Mouse (Mus musculus) midbrain, embryonic 14.5 days (tissue): ENCODE measurements at regions not wholly inside any gene's neighbourhood (a gene's known extent, or its start where the extent isn't known, plus 50 kb on each side); places are given as distances from the start of the nearest gene placed in this dataset.

Experiments used
- ATAC-seq: fragments of 200-750 bp; cut with Nextera tagmentation; 2 replicates; pipeline ENCODE4 v1.8.0; 2017; ENCODE audit warnings: moderate number of reproducible peaks, moderate library complexity; ENCODE audit not compliant: low FRiP score, low TSS enrichment
- DNase-seq: peaks from one replicate; pipeline ENCODE4 v3.0.0-alpha.2; 2015
- H3K27ac ChIP-seq: fragments of 300-500 bp; sonication (generic); replicated peaks from 2 replicates; pipeline ENCODE4 v1.5.1; 2014; ENCODE audit warnings: mild to moderate bottlenecking, low read depth, low read length, moderate library complexity
- H3K27me3 ChIP-seq: fragments of 300-500 bp; sonication (generic); 2 replicates; pipeline ENCODE4 v1.6.1; 2014; ENCODE audit warnings: low read length, control low read depth, mixed read lengths; ENCODE audit not compliant: control insufficient read depth, insufficient read depth
- H3K36me3 ChIP-seq: fragments of 300-500 bp; sonication (generic); 2 replicates; pipeline ENCODE4 v1.6.1; 2014; ENCODE audit warnings: low read length, control low read depth; ENCODE audit not compliant: control insufficient read depth, insufficient read depth
- H3K4me1 ChIP-seq: fragments of 300-500 bp; sonication (generic); 2 replicates; pipeline ENCODE4 v1.6.1; 2014; ENCODE audit warnings: mild to moderate bottlenecking, antibody characterized with exemption, low read length, control low read depth; ENCODE audit not compliant: control insufficient read depth, insufficient read depth
- H3K4me2 ChIP-seq: fragments of 300-500 bp; sonication (generic); 2 replicates; pipeline ENCODE4 v1.6.1; 2014; ENCODE audit warnings: mild to moderate bottlenecking, low read length, moderate library complexity
- H3K4me3 ChIP-seq: fragments of 300-500 bp; sonication (generic); replicated peaks from 2 replicates; pipeline ENCODE4 v1.5.1; 2014; ENCODE audit warnings: low read depth, low read length
- H3K9ac ChIP-seq: fragments of 300-500 bp; sonication (generic); replicated peaks from 2 replicates; pipeline ENCODE4 v1.6.1; 2014; ENCODE audit warnings: mild to moderate bottlenecking, low read length, moderate library complexity
- H3K9me3 ChIP-seq: fragments of 300-500 bp; sonication (generic); 2 replicates; pipeline ENCODE4 v1.6.1; 2016; ENCODE audit warnings: low read length, control low read depth, mixed read lengths; ENCODE audit not compliant: control insufficient read depth
- WGBS: fragments of 180-500 bp; shearing (Covaris S2); extraction: QIAGEN DNeasy Blood & Tissue Kit; methylation state at CpG from one replicate; pipeline ENCODE4 v1.1.7; 2014; 5-methylcytosine and 5-hydroxymethylcytosine counted together

GRCm38 (mm10) chr13:107151548-107151947 lies 129.6 kb upstream of the Kif2a start:
- Histone ChIP-seq H3K9me3 (no peaks in the 10 kb centered on the region), H3K27me3 (no peaks in the 10 kb centered on the region), H3K4me3 (no peak overlapping the region), H3K27ac (no peak overlapping the region), H3K36me3 (no peaks in the 10 kb centered on the region), H3K9ac (no peak overlapping the region), H3K4me2 (no peak overlapping the region), H3K4me1 (no peaks in the 10 kb centered on the region)
- DNase-seq (no peak), ATAC-seq (no peak)
- WGBS = 73% methylated on average over 5 of the region's 5 CpGs

- H3K4me1 ChIP-seq = no peaks in the 10 kb centered on the region
- no peak overlapping the region for H3K4me2 ChIP-seq
- no peak overlapping the region for H3K27ac ChIP-seq
- no peaks in the 10 kb centered on the region for H3K27me3 ChIP-seq
- no peaks in the 10 kb centered on the region for H3K9me3 ChIP-seq
- H3K9ac ChIP-seq = no peak overlapping the region
- WGBS = 48% methylated on average over 4 of the region's 4 CpGs
- no peak overlapping the region for H3K4me3 ChIP-seq
- no peaks in the 10 kb centered on the region for H3K36me3 ChIP-seq
- ATAC-seq (no peak), DNase-seq (peak; percentile 46)
Measured at GRCm38 (mm10) chr13:107141209-107141608, 119.3 kb upstream of the Kif2a start.

GRCm38 (mm10) chr13:107134125-107134524 lies 112.2 kb upstream of the Kif2a start:
- no peak overlapping the region for H3K9ac ChIP-seq
- no peaks in the 10 kb centered on the region for H3K9me3 ChIP-seq
- ATAC-seq (no peak), DNase-seq (no peak)
- no peak overlapping the region for H3K4me3 ChIP-seq
- H3K4me1 ChIP-seq = no peaks in the 10 kb centered on the region
- H3K27ac ChIP-seq = no peak overlapping the region
- H3K27me3 ChIP-seq = no peaks in the 10 kb centered on the region
- H3K4me2 ChIP-seq = no peak overlapping the region
- H3K36me3 ChIP-seq = no peaks in the 10 kb centered on the region

- Histone ChIP-seq H3K36me3 (no peaks in the 10 kb centered on the region), H3K4me2 (no peak overlapping the region), H3K4me3 (no peak overlapping the region), H3K9me3 (no peaks in the 10 kb centered on the region), H3K27ac (no peak overlapping the region), H3K9ac (no peak overlapping the region), H3K4me1 (no peaks in the 10 kb centered on the region), H3K27me3 (no peaks in the 10 kb centered on the region)
- 93% methylated on average over 7 of the region's 7 CpGs for WGBS
- ATAC-seq = no peak
- no peak for DNase-seq
Measured at GRCm38 (mm10) chr13:107126636-107127035, 104.7 kb upstream of the Kif2a start.

GRCm38 (mm10) chr13:107124130-107124668 lies 102.3 kb upstream of the Kif2a start:
- no peak for DNase-seq

GRCm38 (mm10) chr13:107113949-107114690 lies 92.2 kb upstream of the Kif2a start:
- Histone ChIP-seq H3K36me3 (no peaks in the 10 kb centered on the region), H3K27me3 (no peaks in the 10 kb centered on the region), H3K27ac (no peak overlapping the region), H3K4me2 (no peak overlapping the region), H3K4me1 (no peaks in the 10 kb centered on the region), H3K9me3 (no peaks in the 10 kb centered on the region), H3K9ac (no peak overlapping the region), H3K4me3 (no peak overlapping the region)
- 65% methylated on average over 22 of the region's 22 CpGs for WGBS
- DNase-seq (peak; percentile 96), ATAC-seq (peak; percentile 27; the same call in 1 of the 2 replicates)

More at GRCm38 (mm10) chr13:107124130-107124668, 102.3 kb upstream of the Kif2a start:
- H3K27ac ChIP-seq = no peak overlapping the region
- WGBS = 81% methylated on average over 8 of the region's 8 CpGs
- no peak for ATAC-seq
- H3K9me3 ChIP-seq = no peaks in the 10 kb centered on the region
- no peak overlapping the region for H3K9ac ChIP-seq
- no peaks in the 10 kb centered on the region for H3K4me1 ChIP-seq
- no peak overlapping the region for H3K4me2 ChIP-seq
- no peak overlapping the region for H3K4me3 ChIP-seq
- H3K27me3 ChIP-seq = no peaks in the 10 kb centered on the region
- no peaks in the 10 kb centered on the region for H3K36me3 ChIP-seq

- WGBS = 57% methylated on average over 5 of the region's 5 CpGs
- DNase-seq = peak; percentile 40
- Histone ChIP-seq H3K36me3 (no peaks in the 10 kb centered on the region), H3K4me2 (peak overlapping the region; percentile 17; the same call in 1 of the 2 replicates), H3K4me1 (no peaks in the 10 kb centered on the region), H3K9ac (no peak overlapping the region), H3K27me3 (no peaks in the 10 kb centered on the region), H3K4me3 (no peak overlapping the region), H3K27ac (no peak overlapping the region), H3K9me3 (no peaks in the 10 kb centered on the region)
- no peak for ATAC-seq
Measured at GRCm38 (mm10) chr13:107108045-107108444, 86.1 kb upstream of the Kif2a start.

GRCm38 (mm10) chr13:107107572-107107971 lies 85.6 kb upstream of the Kif2a start:
- no peaks in the 10 kb centered on the region for H3K9me3 ChIP-seq
- no peaks in the 10 kb centered on the region for H3K4me1 ChIP-seq
- H3K9ac ChIP-seq = no peak overlapping the region
- H3K27ac ChIP-seq = no peak overlapping the region
- H3K4me3 ChIP-seq = no peak overlapping the region
- H3K27me3 ChIP-seq = no peaks in the 10 kb centered on the region
- H3K4me2 ChIP-seq = no peak overlapping the region
- ATAC-seq (no peak), DNase-seq (peak; percentile 34)
- no peaks in the 10 kb centered on the region for H3K36me3 ChIP-seq
- WGBS = 64% methylated on average over 9 of the region's 9 CpGs

- DNase-seq (no peak), ATAC-seq (no peak)
- no peak overlapping the region for H3K27ac ChIP-seq
- WGBS = 72% methylated on average over 1 of the region's 1 CpGs
- H3K4me2 ChIP-seq = no peak overlapping the region
- no peaks in the 10 kb centered on the region for H3K4me1 ChIP-seq
- no peaks in the 10 kb centered on the region for H3K36me3 ChIP-seq
- no peaks in the 10 kb centered on the region for H3K27me3 ChIP-seq
- no peaks in the 10 kb centered on the region for H3K9me3 ChIP-seq
- H3K9ac ChIP-seq = no peak overlapping the region
- H3K4me3 ChIP-seq = no peak overlapping the region
Measured at GRCm38 (mm10) chr13:107105510-107105909, 83.6 kb upstream of the Kif2a start.
